Mouse (Mus musculus): ENCODE measurements around the gene Ip6k3.

Gene Ip6k3

GRCm38 (mm10) chr17:27123813-27124375, 43.7 kb downstream of the Ip6k3 start:
- no peak for DNase-seq (ENCODE audit: low spot score in 2 of 2)

DNA sequence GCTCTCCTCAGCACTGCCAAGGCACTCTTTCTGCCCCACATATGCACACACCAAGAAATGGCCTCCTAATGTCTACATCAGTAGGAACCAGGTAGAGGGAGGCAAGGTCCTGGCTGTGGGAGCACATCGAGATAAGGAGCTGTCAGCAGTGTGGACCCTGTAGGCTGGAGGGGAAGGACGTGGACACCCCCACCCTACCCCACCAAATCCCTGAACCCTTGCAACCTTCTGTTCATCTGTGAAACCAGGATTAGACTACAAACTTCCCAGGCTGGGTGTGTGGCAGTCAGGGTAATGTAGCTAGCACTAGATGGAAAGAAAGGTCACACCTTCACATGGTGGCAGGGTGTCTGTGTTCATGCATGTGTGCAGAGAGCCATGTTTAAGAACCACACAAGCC, 44.5 kb downstream of the Ip6k3 start:
- DNase-seq (ENCODE audit: low spot score in 2 of 2): no peak

DNA sequence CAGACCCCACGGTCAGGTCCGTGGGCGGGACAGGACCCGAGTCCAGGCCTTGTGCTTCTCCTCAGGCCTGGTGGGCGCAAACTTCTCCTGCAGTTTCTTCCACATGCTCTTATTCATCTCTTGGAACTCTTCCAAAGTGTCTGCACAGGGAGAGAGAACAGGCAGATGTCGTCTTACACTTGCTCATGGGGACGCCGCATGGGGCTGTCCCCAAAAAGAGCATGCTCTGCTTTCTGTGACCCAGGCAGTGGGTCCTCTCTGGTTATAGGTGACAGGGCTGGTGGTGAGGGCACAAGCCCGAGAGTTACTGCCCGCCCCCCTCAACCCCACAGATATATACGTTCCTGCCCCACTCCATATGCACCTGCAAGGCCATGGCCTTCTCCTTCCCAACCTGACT, 44.9 kb downstream of the Ip6k3 start:
- no peak for DNase-seq (ENCODE audit: low spot score in 2 of 2)

DNA sequence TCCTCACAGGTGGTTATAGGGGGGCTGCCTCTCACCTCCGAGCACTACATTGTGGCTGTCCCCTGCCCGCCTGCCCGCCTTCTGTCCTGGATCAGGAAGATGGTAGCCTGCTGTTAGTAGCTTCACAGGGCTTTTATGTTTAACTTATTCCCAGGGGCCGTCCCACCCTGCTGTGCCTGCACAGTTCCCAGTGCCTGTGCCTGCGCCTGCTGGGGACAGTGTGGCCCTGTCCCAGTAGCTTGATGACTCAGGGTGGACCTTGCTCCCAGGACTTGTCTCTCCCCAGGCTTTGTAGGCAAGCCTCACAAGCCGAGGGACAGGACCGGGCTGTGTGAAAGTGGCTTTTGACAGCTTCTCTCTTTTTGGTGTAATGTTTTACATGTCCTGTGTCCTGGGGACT, 45.8 kb downstream of the Ip6k3 start:
- DNase-seq (ENCODE audit: low spot score in 2 of 2): no peak

DNA sequence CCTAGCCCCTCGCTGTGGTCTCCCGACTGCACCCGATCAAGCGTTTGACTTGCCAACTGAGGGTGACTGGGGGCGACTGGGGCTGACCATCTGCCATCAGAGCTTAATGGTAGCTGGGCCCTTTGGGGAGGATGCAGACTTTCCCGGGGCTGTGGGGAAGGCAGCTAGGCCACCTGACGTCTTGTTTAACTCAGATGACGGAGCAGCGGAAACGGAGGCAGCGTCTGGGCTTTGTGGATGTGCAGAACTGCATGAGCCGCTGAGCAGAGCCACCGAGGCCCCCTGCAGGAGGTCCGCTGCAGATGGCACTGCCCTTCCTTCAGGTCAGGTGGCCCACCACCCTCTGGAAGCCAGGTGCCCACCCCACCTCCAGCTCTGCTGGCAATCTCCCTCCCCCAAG, 46.3 kb downstream of the Ip6k3 start:
- DNase-seq (ENCODE audit: low spot score in 2 of 2): no peak

DNA sequence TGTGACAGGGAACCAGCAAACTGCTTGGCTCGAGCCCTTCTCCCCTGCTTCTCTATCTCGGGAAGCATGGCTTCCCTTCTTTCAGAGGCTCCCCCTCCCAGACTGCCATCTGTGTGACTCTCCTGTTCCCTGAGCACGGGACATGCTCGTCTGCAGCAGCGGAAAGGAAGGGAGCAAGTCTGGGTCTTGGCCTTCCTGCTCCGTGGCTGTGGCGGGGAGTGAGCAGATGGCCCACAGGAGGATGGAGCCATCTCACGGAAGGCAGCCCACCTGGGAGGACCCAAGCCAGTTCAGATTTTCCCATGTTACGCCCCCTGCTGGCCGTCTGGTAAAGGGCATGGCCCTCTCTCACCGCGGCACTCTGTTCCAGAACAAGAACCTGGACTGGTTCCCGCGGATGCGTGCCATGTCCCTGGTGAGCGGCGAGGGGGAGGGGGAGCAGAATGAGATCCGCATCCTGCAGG, 47.0 kb downstream of the Ip6k3 start:
- DNase-seq (ENCODE audit: low spot score in 2 of 2): peak in 1 of 2 experiments; percentile 60

DNA sequence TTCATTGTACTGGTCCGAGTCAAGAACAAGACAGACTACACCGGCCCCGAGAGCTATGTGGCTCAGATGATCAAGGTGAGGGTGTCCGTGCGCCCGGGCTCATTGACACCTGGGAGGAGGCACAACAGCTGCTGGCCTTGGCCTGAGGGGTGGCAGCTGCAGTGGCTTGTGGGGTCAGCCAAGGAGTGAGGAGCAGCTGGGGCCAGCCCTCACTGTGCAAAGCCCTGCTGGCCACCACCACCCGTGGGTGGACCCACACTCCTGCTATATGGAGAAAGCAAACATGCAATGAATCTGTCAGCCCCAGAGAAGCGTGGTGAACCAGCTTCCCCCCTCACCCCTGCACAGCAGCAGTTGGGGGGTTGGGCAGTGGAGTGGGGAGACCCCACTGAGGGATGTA, 47.6 kb downstream of the Ip6k3 start:
- DNase-seq (ENCODE audit: low spot score in 2 of 2): no peak

GRCm38 (mm10) chr17:27119540-27119895, 48.1 kb downstream of the Ip6k3 start:
- DNase-seq (ENCODE audit: low spot score in 2 of 2): no peak

DNA sequence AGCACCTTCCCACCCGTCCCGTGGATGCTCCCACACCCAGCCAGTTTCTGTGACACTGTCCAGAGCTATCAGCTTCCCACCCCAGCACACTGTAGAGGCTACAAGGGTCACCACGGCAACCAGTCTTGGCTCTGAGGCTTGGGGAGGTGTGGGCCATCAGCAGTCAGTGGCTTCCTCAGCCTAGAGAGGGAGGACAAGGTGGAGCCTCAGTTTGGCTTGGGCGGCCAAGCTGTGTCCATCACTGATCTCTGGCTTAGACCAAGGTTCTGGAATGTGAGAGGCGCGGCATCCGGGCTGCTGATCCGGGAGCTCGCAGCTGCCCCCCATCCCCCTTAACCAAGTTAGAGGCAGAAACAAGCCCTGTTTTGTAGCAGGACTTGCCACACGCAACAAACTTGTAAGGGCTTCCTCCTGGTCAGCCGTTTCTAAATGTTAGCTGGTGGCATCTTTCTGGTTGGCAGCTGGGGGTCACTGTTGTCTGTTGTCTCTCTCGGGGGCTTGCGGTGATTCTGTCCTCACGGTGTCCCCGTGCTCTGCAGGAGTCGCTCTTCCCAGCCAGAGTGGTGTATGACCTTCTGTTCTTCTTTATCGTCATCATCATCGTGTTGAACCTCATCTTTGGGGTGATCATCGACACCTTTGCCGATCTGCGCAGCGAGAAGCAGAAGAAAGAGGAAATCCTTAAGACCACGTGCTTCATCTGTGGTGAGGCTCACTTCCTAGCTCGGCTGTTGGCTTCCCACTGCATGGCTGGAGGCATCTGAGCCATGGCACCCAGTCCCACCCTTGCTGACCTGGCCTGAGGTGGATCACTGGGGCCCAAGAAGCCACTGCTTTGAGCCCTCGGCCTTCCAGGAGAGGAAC, 48.7 kb downstream of the Ip6k3 start:
- no peak for DNase-seq (ENCODE audit: low spot score in 2 of 2)

DNA sequence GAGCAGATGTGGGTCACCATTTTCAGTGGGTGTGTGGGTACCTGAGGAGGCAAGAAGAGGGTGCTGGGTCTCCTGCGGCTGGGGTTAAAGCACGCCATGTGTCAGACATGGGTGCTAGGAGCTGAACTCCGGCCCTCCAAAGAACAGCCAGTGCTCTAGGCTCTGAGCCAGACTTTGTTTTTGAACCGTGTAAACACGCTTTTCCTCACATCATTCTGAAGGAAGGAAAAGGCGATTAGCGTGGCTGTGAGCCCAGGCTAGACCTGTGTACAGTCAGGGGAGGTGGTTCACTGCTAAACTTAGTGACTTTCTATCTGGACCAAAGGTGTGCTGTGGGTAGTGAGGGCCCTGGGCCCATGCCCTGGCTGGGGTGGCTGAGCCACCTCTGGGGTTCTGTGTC, 57.5 kb downstream of the Ip6k3 start:
- DNase-seq (ENCODE audit: low spot score in 2 of 2): no peak

- DNase-seq (ENCODE audit: low spot score in 2 of 2): no peak
Observed at GRCm38 (mm10) chr17:27107936-27108335, 59.7 kb downstream of the Ip6k3 start.

DNA sequence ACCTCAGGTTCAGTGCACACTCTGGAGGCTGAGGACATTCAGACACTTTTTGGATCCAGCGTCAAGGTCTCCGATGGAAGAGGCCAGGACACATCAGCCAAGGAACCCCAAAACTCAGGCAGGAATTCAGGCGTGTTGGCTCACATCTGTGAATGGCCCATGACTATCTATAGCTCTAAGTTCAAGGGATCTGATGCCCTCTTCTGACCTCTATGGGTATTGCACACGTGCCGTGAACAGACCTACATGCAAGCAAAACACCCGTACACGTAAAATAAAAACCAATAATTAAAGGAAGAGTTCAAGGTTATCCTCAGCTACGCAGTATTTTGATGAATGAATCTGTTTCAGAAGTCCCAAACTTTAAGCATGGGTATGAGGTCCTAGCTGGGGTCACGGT, 60.9 kb downstream of the Ip6k3 start:
- DNase-seq (ENCODE audit: low spot score in 2 of 2): no peak

- DNase-seq (ENCODE audit: low spot score in 2 of 2): no peak
Observed at GRCm38 (mm10) chr17:27105698-27106470, 61.7 kb downstream of the Ip6k3 start.

DNA sequence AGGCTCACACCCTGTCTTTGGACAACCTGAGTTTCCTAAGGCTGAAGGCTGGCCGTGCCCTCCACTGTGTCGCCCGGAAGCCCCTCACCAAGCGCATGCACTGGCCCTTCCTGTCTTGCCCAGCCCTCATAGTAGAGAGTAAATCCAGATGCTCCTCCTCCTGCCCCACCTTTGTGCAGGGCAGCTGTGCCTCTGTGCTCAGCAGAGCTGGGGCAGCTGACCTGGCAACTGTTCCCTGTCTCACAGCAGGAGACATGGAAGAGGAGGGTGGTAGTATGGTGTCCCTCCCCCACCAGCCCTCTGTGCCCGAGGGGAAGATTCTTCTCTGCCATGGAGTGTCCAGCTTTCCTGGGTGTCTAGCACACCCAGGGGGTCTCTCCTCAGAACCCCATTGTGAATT, 65.9 kb downstream of the Ip6k3 start:
- DNase-seq (ENCODE audit: low spot score in 2 of 2): no peak

DNA sequence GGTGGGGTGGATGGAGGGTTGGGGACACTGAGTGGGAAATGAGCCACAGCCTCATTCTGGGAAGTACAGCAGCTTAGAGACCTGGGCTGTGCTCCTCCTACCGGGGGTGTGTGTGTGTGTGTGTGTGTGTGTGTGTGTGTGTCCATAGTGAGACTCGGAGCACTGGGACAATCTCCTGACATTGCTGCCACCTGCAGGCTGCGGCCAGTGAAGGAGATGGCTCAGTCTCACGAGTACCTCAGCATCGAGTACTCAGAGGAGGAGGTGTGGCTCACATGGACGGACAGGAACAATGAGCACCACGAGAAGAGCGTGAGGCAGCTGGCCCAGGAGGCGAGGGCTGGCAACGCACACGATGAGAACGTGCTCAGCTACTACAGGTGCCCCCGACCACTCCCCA, 71.9 kb downstream of the Ip6k3 start:
- DNase-seq (ENCODE audit: low spot score in 2 of 2): peak in 1 of 2 experiments; percentile 55

Data from urinary bladder, postnatal 36 days (tissue).